Mouse (Mus musculus): Measurements from ENCODE around the gene Pfkfb3. TPM values are rescaled to one million over a fixed set of nuclear protein-coding genes. Genes with fewer than 3 reads are reported as not detected.
"Not testable (repeated sequence)": the region's sequence is repeated elsewhere in the genome, so short reads cannot be mapped to it uniquely, and the experiment has no call there.

Pfkfb3 gene
- total RNA-seq, 2 experiments from 2014 or later, result 11.8 to 12.7 TPM

DNA sequence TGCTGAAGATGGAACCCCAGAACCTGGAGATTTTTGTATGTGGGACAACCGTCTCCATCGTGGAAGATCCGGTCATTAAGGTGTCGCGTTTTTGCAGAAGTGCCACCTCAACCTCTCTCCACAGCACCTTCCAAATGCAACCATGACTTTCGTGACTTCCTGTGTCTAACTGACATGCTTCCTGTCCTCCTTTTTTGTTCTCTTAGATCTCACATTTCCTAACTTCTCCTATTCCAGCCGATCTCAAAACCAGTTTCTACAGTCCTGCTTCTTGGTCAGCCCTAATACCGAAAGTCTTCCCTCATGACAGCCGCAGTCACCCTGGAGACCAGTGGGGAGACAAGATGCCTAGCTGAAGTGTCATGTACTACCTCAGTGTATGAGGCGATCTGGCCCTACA lies 5.4 kb downstream of the Pfkfb3 start:
- no peak for DNase-seq

DNA sequence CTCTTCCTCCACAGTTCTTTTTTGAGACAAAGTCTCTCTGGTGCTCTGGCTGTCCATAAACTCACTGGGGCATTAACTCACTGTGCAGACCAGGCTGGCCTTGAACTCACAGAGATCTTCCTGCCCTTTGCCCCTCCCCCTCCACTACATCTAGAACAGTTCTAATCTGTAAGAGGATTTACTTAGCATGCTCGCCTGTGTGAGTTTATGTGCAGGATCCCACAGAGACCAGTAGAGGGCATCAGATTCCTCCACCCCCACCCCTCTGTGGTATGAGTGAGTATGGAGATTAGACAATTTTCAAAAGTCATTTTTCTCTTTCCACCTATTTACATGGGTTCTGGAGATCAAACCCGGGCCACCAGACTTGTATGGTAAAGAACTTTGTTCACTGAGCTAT lies 6.3 kb downstream of the Pfkfb3 start:
- DNase-seq, result no peak

DNA sequence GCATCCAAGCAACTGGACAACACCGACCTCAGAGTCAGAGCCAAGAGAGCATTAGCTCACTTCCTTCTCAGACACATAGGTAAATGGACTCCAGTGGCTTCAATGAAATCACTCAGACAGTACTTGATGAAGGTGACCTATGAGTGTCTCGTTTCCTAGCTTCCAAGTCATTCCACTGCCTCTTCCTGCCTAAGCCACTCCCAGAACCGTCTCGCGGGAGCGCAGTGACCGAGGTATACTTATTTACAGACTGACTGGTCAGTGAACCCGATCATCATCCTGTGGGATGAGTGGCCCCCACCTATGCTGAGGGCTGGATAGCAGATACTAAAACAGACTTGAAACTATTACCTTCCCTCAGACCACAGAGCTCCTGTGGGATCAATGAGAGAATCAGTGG lies 7.8 kb downstream of the Pfkfb3 start:
- DNase-seq, result no peak

DNA sequence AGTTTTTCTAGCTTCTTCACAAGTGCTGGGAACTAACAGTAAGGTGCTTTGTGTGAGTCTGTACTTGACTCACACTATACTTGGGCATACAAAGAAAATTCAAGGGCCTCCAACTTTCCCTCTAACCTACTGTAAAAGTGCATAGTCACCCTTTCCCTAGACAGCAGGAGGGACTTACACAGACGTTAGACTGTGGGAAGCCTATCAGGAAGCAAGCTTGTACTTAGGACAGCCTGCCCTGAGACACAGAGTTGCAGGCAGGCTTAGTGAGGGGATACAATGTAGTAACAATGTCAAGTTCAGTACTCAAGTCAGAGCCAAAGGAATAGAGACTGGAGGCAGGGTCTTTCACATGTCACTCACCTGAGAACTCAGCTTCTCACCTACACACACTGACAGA lies 8.5 kb downstream of the Pfkfb3 start:
- DNase-seq, result no peak

DNA sequence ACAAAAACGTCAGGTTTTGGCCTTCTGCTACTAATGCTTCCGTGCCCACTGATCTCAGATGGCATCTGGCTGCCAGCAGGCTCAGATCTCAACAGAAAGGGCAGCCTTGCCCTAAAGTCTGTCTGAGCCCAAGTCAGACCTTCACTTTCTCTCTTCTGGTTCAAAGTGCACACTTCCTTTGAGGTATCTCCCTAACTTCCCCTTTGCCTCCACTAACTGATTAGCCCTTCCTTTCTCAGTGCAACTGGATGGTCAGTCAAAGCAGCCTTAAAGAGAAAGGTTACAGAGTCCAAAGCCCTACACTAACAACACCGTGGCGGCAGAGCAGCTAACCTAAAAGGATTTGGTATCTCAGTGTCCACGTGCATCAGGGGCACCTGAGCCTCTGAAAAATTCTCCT lies 9.5 kb downstream of the Pfkfb3 start:
- no peak for DNase-seq

DNA sequence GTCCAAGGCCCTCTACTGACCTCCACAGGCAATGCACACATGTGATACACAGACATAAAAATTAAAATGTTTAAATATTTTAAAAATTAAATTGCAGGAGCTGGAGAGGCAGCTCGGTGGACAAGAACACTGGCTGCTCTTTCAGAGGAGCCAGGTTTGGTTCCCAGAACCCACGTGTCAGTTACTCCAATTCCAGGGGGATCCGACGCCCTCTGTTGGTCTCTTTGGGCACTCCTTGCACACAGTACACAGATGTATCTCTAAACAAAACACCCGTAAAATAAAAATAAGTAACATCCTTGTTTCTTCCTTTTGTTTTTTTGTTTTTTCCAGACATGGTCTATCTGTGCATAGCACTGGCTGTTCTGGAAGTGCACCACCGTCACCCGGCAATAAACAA lies 10.7 kb downstream of the Pfkfb3 start:
- no peak for DNase-seq

DNA sequence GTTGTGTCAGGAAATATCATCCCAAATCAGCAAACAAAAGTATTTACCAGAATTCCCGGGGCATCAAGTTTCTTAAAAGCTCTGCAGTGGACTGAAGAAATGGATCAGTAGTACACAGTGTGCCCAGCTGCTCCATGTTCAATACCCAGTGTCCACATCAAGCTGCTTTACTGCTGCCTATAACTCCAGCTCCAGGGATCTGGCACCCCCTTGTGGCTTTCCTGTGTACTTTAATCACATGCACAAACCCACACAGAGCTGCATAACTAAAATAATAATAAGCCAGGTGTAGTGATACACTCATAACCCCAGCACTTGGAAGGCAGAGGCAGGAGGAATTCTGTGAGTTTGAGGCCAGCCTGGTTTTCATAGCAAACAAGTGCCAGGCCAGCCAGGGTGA lies 11.2 kb downstream of the Pfkfb3 start:
- DNase-seq, result peak; percentile 87

DNA sequence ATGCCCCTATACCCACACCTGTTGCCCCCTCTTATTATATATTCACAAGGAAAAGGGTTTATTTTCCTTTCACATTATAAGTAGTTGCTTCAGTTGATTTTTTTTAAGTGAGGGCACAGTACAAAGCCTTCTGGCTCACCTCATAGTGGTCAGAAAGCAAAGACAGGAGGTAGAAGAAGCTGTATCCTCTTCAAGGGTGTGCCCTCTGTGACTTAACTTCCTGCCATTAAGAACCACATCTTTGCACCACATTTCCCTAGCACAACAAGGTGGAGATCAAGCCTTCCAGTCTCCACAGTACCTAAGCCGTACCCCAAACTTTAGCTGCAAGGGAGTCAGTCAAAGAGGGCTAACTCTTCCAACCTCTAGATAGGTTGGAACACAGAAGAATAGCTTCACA lies 11.8 kb downstream of the Pfkfb3 start:
- DNase-seq, result no peak

DNA sequence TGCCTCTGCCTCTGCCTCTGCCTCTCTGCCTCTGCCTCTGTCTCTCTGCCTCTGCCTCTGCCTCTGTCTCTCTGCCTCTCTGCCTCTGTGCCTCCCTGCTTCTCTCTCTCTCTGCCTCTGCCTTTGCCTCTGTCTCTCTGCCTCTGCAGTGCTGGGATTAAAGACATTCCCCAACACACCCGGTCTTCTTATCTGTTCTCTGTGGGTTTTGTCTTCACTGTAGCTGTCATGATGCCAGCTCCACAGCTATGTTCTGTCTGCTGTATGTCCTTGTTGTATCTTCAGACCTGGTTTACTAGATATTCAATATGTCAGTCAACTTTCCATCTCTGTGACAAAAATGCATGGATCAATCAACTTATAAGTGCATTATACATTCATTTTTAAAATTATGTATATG lies 12.3 kb downstream of the Pfkfb3 start:
- DNase-seq, result not testable (repeated sequence)

DNA sequence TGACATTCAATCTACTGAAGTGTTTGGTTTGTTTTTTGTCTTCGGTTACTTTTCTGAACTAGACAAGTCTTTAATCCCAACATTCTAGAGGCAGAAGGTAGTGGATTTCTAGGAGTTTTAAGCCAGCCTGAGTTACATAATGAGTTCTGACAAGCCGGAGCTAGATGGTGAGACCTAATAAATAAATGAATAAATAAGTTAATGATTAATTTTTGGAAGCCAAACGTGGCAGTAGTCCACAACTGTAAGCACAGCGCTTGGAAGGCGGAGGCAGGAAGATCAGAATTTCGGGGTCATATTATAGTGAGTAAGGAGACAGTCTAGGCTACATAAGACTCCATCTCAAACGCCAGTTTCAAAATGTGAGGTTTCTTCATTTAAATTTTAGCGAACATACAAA lies 17.9 kb downstream of the Pfkfb3 start:
- DNase-seq, result no peak

DNA sequence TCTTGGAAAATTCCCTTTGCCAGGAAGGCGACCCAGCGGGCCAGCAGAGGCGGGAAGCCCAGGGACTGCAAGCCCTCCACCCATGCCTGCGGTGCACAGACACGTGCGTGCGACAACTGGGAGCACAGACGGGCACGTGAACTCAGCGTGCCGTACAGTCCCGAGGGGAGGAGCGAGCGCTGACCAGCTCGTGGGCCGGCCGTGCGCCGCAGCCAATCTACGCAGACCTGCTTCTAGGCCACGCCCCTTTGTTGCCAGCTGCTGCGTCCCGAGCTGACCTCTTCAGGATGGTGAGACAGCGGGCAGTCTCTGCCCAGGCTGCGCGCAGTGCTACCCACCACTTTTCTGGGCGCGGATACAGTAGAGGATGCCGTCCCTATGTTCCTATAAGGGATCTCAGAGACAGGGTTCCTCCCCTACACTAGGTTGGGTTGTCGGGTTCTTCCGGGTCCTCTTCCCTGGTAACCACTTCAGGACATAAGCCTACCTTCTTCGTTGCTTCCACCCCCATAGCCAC lies 18.4 kb downstream of the Pfkfb3 start:
- DNase-seq, result peak; percentile 96

DNA sequence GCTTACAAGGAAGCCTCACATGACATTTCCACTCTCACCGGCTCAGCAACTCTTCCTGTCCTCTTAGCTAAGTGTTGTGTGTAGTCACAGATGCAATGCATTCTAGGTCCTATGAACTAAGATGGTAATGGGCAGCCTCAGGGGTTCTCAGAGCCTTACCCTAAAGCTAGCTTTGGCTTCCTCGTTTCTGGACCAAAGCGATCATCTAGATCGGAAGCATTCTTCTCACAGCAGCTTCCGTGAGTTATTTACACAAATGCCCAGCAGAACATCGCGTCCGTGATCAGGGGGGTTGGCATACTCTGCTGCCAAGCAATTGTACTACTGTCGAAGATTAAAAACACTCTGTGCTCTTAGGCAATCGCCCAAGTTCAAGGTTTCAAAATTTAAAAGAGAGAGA lies 19.1 kb downstream of the Pfkfb3 start:
- DNase-seq, result peak; percentile 23

DNA sequence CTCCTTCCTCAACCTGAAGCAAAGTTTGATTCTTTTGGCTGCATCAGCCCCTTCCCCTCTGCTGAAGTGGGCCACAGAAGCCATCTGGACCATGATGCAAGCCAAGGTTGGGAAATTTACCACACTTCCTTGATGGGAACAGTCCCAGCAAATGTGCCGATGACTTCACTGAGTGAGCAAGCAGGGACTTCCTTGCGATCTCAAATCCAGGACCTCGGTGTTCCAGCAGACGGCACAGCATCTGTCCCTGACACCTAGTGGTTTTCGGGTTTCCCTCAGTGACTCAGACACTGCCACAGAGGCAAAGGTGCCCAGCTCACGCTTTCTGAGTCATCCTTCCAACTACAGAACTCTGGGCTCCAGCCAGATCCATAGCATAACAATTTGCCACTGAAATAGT lies 23.8 kb downstream of the Pfkfb3 start:
- peak; percentile 12 for DNase-seq

DNA sequence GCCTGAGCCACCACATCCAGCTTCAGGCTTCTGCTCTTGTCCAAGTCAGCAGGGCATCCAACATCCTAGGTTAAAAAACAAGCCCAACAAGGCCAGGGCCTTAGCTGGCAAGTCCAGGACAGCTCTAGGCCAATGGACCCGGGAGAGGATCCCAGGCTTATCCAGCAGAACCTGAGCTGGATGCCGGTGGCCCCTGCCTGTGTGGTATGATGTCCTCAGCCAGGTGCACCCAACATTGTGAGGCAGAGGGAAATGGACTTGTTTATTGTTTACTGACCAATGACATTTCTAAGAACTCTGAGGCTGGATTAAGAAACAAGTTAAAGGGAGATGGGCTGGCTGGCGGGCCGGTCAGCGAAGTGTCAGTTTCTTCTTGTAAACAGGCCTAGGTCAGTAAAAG lies 27.8 kb downstream of the Pfkfb3 start:
- DNase-seq, result no peak

DNA sequence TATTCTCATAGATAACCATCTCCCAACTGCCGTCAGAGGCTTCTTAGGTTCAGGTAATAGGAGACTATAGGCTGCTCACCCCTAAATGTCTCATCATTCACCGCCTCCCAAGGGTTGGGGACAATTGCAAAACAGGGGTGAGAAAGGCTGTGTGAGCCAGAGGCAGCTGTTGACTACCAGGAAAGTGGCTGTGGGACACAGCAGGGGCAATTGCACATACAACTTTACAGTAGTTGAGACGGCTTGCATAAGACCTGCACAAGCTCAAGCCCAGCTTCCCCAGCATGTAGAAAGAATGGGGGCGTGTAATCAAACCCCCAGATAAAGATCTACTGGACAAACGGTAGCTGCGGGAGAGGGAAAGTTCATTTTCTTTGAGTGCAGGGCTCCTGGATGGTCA lies 29.1 kb downstream of the Pfkfb3 start:
- no peak for DNase-seq

DNA sequence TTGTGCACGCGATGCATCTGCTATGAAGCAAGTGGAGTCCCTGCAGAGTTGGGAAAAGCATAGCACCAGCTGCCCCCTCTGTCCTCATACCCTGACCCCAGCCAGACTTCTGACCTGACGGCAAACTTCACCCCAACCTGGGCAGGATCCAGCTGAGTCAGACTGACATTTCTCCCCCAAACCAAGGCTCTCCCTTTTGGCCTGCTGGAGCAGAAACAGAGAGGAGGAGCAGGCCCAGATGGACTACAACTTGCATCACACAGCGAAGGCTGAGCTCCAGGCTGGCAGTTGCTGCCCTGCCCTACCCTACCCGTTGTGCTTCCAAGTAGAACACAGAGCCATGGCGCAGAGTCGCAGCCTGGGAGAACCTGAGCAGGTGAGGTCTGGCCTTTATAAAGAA lies 32.1 kb downstream of the Pfkfb3 start:
- no peak for DNase-seq

DNA sequence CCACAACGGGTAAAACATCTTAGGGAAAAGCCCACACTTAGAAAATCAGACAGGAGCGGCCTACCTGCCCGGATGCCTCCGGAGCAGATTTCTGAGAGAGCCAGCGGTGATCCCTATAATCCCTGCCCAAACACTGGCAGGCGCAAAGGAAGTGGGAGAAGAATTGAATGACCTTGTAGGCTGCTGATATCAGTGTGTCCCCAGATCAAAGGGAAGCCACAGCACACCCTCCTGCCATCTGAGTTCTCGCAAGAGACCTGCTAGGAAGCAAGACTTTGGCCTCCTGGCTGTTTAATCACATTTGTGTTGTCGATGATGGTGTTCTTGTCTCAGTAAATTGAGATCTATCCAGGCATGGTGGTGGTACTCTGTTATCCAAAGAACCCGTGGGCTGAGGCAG lies 33.1 kb downstream of the Pfkfb3 start:
- no peak for DNase-seq

DNA sequence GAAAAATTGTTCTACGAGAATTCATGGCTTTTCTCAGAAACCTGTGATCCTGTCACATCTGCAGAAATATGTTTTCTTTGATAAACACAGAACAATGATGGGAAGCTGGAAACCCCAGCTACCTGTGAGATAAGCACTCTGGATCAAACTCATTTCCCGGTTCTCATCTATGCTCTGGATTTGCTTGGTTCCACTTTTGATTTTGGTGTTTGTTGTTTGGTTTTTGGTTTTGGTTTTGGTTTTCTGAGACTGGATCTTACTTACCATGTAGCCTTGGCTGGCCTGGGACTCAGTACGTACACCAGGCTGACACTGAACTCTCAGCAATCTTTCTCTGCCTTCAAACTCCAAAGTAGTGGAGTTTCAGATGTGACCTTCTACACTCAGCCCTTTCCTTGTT lies 38.0 kb downstream of the Pfkfb3 start:
- no peak for DNase-seq

DNA sequence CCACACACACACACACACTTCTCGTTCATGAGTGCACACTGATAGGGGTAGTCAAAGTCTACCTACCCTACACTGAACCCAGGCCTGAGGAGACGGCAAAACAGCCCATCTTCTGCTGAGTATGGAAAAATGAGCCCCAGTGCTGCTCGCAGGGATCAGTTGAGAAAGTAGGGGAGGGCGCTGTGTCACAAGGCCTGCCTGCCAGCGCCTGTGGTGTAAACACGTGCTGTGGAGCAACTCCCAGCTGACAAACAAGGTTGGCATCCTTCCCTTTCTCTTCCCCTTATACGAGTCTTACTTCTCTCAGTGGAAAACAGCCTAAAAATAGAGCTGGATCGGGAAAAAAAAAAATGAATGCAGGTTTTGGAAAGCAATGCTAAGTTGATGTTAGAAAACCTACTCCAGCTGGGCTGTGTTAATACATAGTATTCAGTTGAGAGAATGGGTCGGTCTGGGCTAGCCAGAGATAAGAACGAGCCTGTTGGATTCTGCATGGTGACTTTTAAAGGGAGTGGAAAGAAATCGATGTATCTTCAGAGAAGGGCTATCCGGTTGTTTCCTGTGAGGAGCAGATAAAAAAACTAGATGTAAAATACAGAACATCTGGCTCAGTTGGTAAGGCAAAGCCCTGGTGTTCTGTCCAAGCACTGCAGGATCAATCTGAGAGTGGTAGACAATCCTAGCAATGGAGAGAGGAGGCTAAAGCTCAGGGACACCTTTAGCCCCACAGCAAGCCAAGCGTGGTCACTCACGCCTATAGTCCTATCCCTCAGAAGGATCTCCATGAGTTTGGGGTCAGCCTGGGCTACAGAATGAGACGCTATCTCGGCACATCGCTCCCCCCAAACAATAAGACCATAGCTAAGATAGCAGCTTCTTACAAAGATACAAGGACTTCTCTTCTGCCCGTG lies 40.6 kb downstream of the Pfkfb3 start:
- DNase-seq, result peak; percentile 64

DNA sequence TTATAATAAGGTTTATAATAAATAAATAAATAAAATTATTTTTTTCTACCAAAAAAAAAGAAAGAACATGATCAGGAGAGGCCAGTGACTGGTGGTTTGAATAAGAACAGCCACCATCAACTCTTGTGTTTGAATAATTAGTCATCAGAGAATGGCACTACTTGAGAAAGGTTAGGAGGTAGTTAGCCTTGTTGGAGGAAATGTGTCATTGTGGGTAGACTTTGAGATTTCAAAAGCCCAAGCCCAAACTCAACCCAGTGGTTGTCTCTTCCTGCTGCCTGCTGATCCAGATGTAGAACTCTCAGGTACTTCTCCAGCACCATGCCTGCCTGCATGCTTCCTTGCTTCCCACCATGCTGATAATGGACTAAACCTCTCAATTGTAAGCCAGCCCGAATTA lies 41.8 kb downstream of the Pfkfb3 start:
- DNase-seq, result no peak

DNA sequence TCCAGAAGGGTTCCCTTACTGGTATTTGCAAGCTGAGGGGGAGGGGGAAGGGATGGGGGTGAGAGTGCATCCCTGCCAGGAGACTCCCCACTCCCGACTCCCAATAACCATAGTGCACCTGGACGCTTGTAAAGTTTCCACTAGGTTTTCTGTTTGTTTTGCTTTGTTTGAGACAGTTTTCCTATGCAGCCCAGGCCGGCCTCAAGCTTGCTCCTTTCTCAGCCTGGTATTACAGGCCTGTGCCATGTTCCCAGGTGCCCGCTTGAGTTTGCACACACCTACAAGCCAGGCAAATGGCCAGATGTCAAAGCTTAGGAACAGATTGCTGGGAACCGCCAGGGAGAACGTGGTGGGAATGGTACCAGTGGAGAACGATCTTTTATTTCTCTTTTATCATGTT lies 50.1 kb downstream of the Pfkfb3 start:
- no peak for DNase-seq

DNA sequence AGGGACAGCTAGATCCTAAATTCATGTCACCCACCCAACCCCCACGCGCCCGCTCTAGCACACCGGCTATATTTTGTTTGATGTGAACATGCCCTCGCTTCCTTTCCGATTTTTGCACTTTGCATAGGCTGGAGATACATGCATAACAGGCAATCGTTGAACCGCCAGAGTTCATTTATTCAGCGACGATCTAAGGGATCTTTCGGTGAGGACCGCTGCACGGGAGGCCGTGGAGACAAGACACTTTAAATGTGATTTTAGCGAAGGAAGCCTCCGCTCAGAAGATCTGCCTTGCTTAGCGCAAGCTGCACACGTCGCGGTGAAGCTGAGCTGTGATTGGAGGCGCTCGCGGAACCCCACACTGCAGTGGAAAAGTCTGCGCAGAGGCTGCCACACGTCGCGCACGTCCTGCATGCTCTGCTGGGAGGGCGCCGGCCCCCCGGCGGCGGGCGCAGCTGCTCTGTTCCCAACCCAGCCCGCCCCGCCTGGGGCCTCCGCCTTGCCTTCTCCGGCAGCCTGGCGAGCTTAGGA lies 50.9 kb downstream of the Pfkfb3 start:
- DNase-seq, result peak; percentile 70

DNA sequence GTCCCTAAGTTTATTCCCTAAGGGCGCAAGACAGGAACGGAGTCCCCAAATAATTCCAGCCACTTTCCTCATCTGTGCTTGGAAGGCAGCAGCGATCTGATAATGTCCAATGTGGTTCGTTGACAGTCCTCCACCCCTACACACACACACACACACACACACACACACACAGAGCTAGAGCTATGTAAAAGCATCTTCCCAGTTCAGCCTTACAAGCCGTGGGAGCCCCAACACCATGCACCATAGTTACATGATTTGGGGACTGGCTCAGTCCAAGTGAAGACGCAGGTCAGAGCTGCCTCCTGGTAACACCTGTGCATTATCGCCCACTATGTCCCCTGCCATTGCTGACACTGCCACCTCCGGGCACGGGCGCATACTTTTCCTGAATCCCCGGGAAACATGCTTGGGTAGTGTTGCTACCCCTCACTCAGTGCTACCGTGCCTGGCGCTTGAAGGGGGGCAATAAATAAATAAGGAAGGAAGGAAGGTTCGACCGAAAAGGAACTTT lies 51.6 kb downstream of the Pfkfb3 start:
- no peak for DNase-seq

Measured in heart, postnatal 4 days (tissue).